Mouse (Mus musculus) forebrain, embryonic 15.5 days (tissue): Measurements from ENCODE around the gene Tgfbr3l. TPM values are rescaled to one million over a fixed set of nuclear protein-coding genes. Genes with fewer than 3 reads are reported as not detected.
A peak's percentile ranks its signal among the peaks of the same experiment; 100 is the strongest.
"Not testable (repeated sequence)": the region's sequence is repeated elsewhere in the genome, so short reads cannot be mapped to it uniquely, and the experiment has no call there.

Experiments
- ATAC-seq: fragments of 200-750 bp; cut with Nextera tagmentation; replicated peaks from 2 replicates; pipeline ENCODE4 v1.8.0; 2017; ENCODE audit warnings: mild to moderate bottlenecking, moderate TSS enrichment, moderate library complexity
- H3K27ac ChIP-seq: fragments of 300-500 bp; sonication (generic); replicated peaks from 2 replicates; pipeline ENCODE4 v1.5.1; 2015; ENCODE audit warnings: mild to moderate bottlenecking, inconsistent platforms
- H3K27me3 ChIP-seq: fragments of 300-500 bp; sonication (generic); 2 replicates; pipeline ENCODE4 v1.6.1; 2015; ENCODE audit warnings: inconsistent platforms
- H3K36me3 ChIP-seq: fragments of 300-500 bp; sonication (generic); 2 replicates; pipeline ENCODE4 v1.6.1; 2015; ENCODE audit warnings: mild to moderate bottlenecking, inconsistent platforms
- H3K4me1 ChIP-seq: fragments of 300-500 bp; sonication (generic); 2 replicates; pipeline ENCODE4 v1.6.1; 2015; ENCODE audit warnings: inconsistent platforms
- H3K4me2 ChIP-seq: fragments of 300-500 bp; sonication (generic); replicated peaks from 2 replicates; pipeline ENCODE4 v1.6.1; 2015; ENCODE audit warnings: mild to moderate bottlenecking, inconsistent platforms
- H3K4me3 ChIP-seq: fragments of 300-500 bp; sonication (generic); 2 replicates; pipeline ENCODE4 v1.5.1; 2015; ENCODE audit warnings: mild to moderate bottlenecking, inconsistent platforms
- H3K9ac ChIP-seq: fragments of 300-500 bp; sonication (generic); replicated peaks from 2 replicates; pipeline ENCODE4 v1.6.1; 2015; ENCODE audit warnings: mild to moderate bottlenecking, inconsistent platforms
- H3K9me3 ChIP-seq: fragments of 300-500 bp; sonication (generic); 2 replicates; pipeline ENCODE4 v1.6.1; 2016; ENCODE audit warnings: inconsistent platforms
- WGBS: fragments of 180-500 bp; shearing (Covaris S2); methylation state at CpG from one replicate; pipeline ENCODE4 v1.1.7; 2015; ENCODE audit warnings: mixed read lengths; 5-methylcytosine and 5-hydroxymethylcytosine counted together
- polyA plus RNA-seq: library from polyadenylated mRNA; unstranded; fragments of >200 nt; fragmentation: Nextera tagmentation; extraction: Ambion mirVana; gene quantifications from 2 replicates; pipeline ENCODE4 v1.2.1, GENCODE M21; 2015

The Tgfbr3l gene
- polyA plus RNA-seq, 1 experiment from 2014 or later, result 3.4 TPM

DNA sequence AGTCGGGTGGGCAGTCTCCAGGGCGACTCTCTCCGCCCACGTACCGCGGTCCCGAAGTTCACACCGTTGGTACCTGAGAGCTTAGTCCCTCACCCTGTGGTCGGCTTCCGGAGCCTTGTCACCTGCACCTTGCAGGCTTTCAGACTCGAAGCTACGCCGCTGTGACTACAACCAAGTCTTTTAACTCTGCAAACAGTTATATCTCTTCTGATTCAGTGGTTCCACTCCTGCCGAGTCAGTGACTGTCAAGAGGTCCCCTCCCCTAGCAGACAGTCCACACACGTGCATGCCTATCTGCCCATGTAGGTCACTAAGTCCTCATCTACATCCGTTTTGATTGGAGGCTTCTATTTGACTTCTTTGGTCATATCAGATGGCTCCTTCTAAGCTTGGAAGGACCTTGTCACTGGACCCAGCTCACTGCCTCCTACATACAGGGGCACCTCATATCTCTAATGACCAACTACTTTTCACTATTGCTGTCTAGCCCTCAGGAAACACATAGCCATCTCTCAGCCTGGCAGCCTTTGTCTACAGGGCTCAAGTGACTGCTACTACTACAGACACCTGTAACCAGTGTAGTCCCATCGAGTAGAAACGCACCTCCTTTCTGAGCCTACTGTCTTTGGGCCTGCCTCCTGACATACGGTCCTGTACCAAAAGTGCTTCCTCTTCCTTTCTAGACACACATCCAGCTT is 8.7 kb upstream of the Tgfbr3l start:
- H3K36me3 ChIP-seq, result peaks cover 17% of the 10 kb centered on the region
- H3K27me3 ChIP-seq, result no peaks in the 10 kb centered on the region
- 13% methylated on average over 19 of the region's 19 CpGs for WGBS
- H3K9me3 ChIP-seq, result no peaks in the 10 kb centered on the region
- peak overlapping the region; percentile 63 for H3K9ac ChIP-seq
- H3K4me2 ChIP-seq, result peak overlapping the region; percentile 80
- peaks cover 29% of the 10 kb centered on the region for H3K4me1 ChIP-seq
- ATAC-seq, result peak; percentile 44
- peak overlapping the region; percentile 63 for H3K4me3 ChIP-seq
- H3K27ac ChIP-seq, result peak overlapping the region; percentile 91

- no peak overlapping the region for H3K4me3 ChIP-seq
- H3K4me2 ChIP-seq, result no peak overlapping the region
- no peak overlapping the region for H3K9ac ChIP-seq
- peaks cover 12% of the 10 kb centered on the region for H3K4me1 ChIP-seq
- no peak for ATAC-seq
- H3K27me3 ChIP-seq, result no peaks in the 10 kb centered on the region
- WGBS, result 93% methylated on average over 5 of the region's 5 CpGs
- H3K36me3 ChIP-seq, result peaks cover 55% of the 10 kb centered on the region
- no peaks in the 10 kb centered on the region for H3K9me3 ChIP-seq
- no peak overlapping the region for H3K27ac ChIP-seq
Observed at GRCm38 (mm10) chr8:4245061-4245460, 3.0 kb upstream of the Tgfbr3l start.

- 80% methylated on average over 13 of the region's 13 CpGs for WGBS
- Histone ChIP-seq H3K27me3 (no peaks in the 10 kb centered on the region), H3K27ac (no peak overlapping the region), H3K4me2 (no peak overlapping the region), H3K4me1 (peaks cover 11% of the 10 kb centered on the region), H3K4me3 (no peak overlapping the region), H3K9ac (no peak overlapping the region), H3K36me3 (peaks cover 55% of the 10 kb centered on the region), H3K9me3 (no peaks in the 10 kb centered on the region)
- ATAC-seq, result no peak
Observed at GRCm38 (mm10) chr8:4245737-4246136, 2.3 kb upstream of the Tgfbr3l start.

DNA sequence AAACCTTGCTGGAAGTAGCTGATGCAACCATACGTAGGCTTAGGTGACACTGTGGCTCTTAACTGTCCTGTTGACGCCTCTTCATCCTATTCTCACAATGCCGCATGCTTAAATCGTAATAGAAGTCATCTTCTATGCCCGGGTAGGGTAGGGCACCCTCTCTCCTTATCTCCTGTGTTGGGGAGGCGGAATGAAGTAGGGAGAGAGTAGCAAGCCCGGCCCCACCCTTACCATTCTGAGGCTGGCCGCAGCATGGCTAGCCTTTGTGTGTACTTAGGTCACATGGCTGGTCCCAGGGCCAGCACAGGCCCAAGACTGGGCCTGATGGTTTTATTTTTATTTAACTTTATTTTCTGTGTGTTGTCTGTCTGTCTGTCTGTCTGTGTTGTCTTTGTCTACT is 773 bp upstream of the Tgfbr3l start:
- Histone ChIP-seq H3K4me2 (no peak overlapping the region), H3K4me1 (peaks cover 8% of the 10 kb centered on the region), H3K9ac (no peak overlapping the region), H3K27ac (no peak overlapping the region), H3K36me3 (peaks cover 55% of the 10 kb centered on the region), H3K9me3 (no peaks in the 10 kb centered on the region), H3K4me3 (no peak overlapping the region), H3K27me3 (no peaks in the 10 kb centered on the region)
- WGBS, result 93% methylated on average over 8 of the region's 8 CpGs
- ATAC-seq, result no peak

DNA sequence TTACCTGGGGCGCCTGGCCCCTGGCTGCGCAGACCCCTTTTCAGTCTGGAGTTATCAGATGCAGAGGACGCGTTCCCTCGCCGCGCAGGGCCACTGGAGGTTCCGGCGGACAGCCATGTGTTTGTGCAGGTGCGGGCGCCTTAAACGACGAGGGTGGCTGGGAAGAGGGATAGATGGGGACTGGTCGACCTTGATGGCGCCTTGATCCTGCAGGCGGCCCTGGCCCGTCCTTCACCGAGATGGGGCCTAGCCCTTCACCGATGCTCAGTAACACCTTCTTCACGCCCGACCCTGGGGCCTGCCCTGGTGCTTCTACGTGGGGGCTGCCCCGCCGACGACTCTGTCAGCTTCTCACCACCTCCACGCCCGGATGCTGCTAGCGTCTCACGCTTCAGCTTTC is 1.2 kb downstream of the Tgfbr3l start:
- 22% methylated on average over 29 of the region's 29 CpGs for WGBS
- Histone ChIP-seq H3K9ac (no peak overlapping the region), H3K4me2 (no peak overlapping the region), H3K27me3 (no peaks in the 10 kb centered on the region), H3K27ac (no peak overlapping the region), H3K36me3 (peaks cover 40% of the 10 kb centered on the region), H3K9me3 (no peaks in the 10 kb centered on the region), H3K4me1 (peaks cover 21% of the 10 kb centered on the region), H3K4me3 (no peak overlapping the region)
- no peak for ATAC-seq

DNA sequence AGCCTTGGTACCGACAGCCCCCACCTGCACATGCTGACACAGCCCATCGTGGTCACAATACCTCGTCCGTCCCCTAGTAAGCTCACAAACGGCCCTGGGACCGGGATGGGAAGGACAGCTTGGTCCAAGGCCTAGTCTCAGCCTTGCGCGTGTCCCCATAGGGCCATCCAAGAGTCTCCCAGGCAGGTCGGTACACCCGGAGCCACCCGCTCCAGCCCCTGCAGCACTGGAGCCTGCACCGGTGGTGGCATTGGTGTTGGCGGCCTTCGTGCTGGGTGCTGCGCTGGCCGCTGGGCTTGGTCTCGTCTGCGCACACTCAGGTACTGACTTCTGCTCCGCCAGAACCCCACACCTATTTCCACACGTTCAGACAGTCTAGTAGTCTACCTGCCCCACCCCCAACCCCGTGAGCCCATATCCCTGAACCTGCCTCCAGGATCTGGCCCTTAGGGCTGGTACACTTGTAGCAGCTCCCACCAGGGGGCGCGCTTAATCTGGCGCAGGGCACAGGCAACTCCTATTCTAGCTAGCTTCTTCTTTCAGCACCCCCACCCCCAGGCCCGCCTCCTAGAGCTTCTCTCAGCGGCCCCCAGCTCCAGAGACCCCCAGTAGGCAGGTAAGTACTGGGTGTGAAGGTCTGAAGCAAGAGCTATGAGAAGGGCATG is 2.4 kb downstream of the Tgfbr3l start:
- H3K27ac ChIP-seq, result no peak overlapping the region
- H3K9ac ChIP-seq, result no peak overlapping the region
- H3K4me3 ChIP-seq, result no peak overlapping the region
- peaks cover 38% of the 10 kb centered on the region for H3K36me3 ChIP-seq
- peaks cover 31% of the 10 kb centered on the region for H3K4me1 ChIP-seq
- ATAC-seq, result peak; percentile 20; the same call in 1 of the 2 replicates
- H3K4me2 ChIP-seq, result no peak overlapping the region
- no peaks in the 10 kb centered on the region for H3K27me3 ChIP-seq
- WGBS, result 33% methylated on average over 26 of the region's 26 CpGs
- H3K9me3 ChIP-seq, result no peaks in the 10 kb centered on the region

- no peaks in the 10 kb centered on the region for H3K9me3 ChIP-seq
- H3K27me3 ChIP-seq, result no peaks in the 10 kb centered on the region
- 43% methylated on average over 8 of the region's 8 CpGs for WGBS
- peak overlapping the region; percentile 89 for H3K4me3 ChIP-seq
- peaks cover 46% of the 10 kb centered on the region for H3K4me1 ChIP-seq
- ATAC-seq, result peak; percentile 0; the same call in 1 of the 2 replicates
- H3K27ac ChIP-seq, result peak overlapping the region; percentile 95
- H3K36me3 ChIP-seq, result peaks cover 36% of the 10 kb centered on the region
- peak overlapping the region; percentile 72 for H3K4me2 ChIP-seq
- H3K9ac ChIP-seq, result peak overlapping the region; percentile 51
Observed at GRCm38 (mm10) chr8:4252116-4252760, 4.2 kb downstream of the Tgfbr3l start.

- Histone ChIP-seq H3K4me3 (peak within 1 kb of the TSS; percentile 89), H3K4me2 (peak within 1 kb of the TSS; percentile 72), H3K36me3 (peaks cover 28% of the 10 kb centered on the region), H3K4me1 (peaks cover 55% of the 10 kb centered on the region), H3K27ac (peak within 1 kb of the TSS; percentile 95), H3K9ac (peak within 1 kb of the TSS; percentile 89), H3K27me3 (no peaks in the 10 kb centered on the region), H3K9me3 (no peaks in the 10 kb centered on the region)
- peak; percentile 88 for ATAC-seq
- under 1% methylated on average over 69 of the region's 69 CpGs for WGBS
Observed at GRCm38 (mm10) chr8:4252934-4253841, 5.2 kb downstream of the Tgfbr3l start, which contains the start of gene Snapc2. TSS of gene Snapc2 (plus strand) at chr8:4253080.

GRCm38 (mm10) chr8:4254001-4254400 is 6.0 kb downstream of the Tgfbr3l start:
- ATAC-seq, result no peak
- Histone ChIP-seq H3K27ac (peak overlapping the region; percentile 95), H3K36me3 (peaks cover 28% of the 10 kb centered on the region), H3K27me3 (no peaks in the 10 kb centered on the region), H3K4me1 (peaks cover 55% of the 10 kb centered on the region), H3K9me3 (no peaks in the 10 kb centered on the region), H3K4me2 (peak overlapping the region; percentile 72), H3K4me3 (peak overlapping the region; percentile 89), H3K9ac (peak overlapping the region; percentile 89; the same call in 1 of the 2 replicates)
- 34% methylated on average over 6 of the region's 6 CpGs for WGBS

DNA sequence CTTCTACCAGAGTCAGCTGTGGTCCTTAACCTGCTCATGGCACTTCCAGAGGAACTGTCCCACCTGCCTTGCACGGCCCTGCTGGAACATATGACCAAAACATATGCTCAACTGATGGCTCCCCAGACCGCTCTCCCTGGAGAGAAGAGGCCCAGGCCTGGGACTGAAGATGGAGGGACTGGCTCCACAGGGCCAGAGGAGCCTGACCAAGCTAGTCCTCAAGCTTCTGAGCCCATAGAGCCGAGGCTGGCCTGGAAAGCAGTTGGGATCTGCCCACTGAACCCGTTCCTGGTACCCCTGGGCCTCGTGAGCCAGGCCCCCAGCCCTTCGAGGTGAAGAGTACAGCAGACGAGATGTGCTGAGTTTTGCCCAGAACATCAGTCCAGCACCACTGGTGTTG is 7.5 kb downstream of the Tgfbr3l start:
- Histone ChIP-seq H3K36me3 (peaks cover 30% of the 10 kb centered on the region), H3K4me1 (peaks cover 60% of the 10 kb centered on the region)
- not testable (repeated sequence) for H3K27ac ChIP-seq, H3K4me3 ChIP-seq, H3K9ac ChIP-seq, H3K9me3 ChIP-seq, H3K4me2 ChIP-seq, H3K27me3 ChIP-seq, ATAC-seq
- WGBS, result 88% methylated on average over 7 of the region's 7 CpGs

- Histone ChIP-seq H3K9ac (peak overlapping the region; percentile 92), H3K9me3 (no peaks in the 10 kb centered on the region), H3K4me2 (peak overlapping the region; percentile 65), H3K4me3 (peak overlapping the region; percentile 63), H3K27me3 (no peaks in the 10 kb centered on the region), H3K27ac (peak overlapping the region; percentile 96), H3K36me3 (peaks cover 44% of the 10 kb centered on the region), H3K4me1 (peaks cover 57% of the 10 kb centered on the region)
- WGBS, result 40% methylated on average over 4 of the region's 4 CpGs
- ATAC-seq, result no peak
Observed at GRCm38 (mm10) chr8:4256911-4257310, 8.9 kb downstream of the Tgfbr3l start.
